Mouse (Mus musculus) ES-E14 (cell line): ENCODE results near the gene Ankle1. TPM values are rescaled to one million over a fixed set of nuclear protein-coding genes. Genes with fewer than 3 reads are reported as not detected.

Source experiments
- DNase-seq: peaks from one replicate; pipeline ENCODE4 v3.0.0-alpha.2; 2013; ENCODE audit warnings: low read depth, low spot score
- H3K27ac ChIP-seq: 2 replicates; pipeline ENCODE4 v1.5.1; 2012; ENCODE audit warnings: low read depth, mild to moderate bottlenecking, low read length, moderate library complexity, mixed read lengths; ENCODE audit not compliant: poor library complexity, insufficient read depth, severe bottlenecking
- H3K36me3 ChIP-seq: 2 replicates; pipeline ENCODE4 v1.6.1; 2012; ENCODE audit warnings: mild to moderate bottlenecking, low read length, moderate library complexity, mixed read lengths; ENCODE audit not compliant: control insufficient read depth, poor library complexity, insufficient read depth, severe bottlenecking
- H3K4me1 ChIP-seq, 2 experiments: fragments of 150-350 bp in 1 of 2; sonication (generic) in 1 of 2; 2 replicates each; pipeline ENCODE4 v1.6.1; 2012; ENCODE audit warnings: low read length in 2 of 2, mild to moderate bottlenecking in 1 of 2, mixed read lengths in 1 of 2; ENCODE audit not compliant: control insufficient read depth in 2 of 2, insufficient read depth in 2 of 2, poor library complexity in 1 of 2
- H3K4me3 ChIP-seq, 2 experiments: fragments of 150-350 bp in 1 of 2; sonication (generic) in 1 of 2; 2 replicates each; pipeline ENCODE4 v1.5.1; 2012; ENCODE audit warnings: low read length in 2 of 2, low read depth in 1 of 2, mild to moderate bottlenecking in 1 of 2, mixed read lengths in 1 of 2; ENCODE audit not compliant: insufficient read depth in 1 of 2, poor library complexity in 1 of 2, severe bottlenecking in 1 of 2
- H3K9ac ChIP-seq: 2 replicates; pipeline ENCODE4 v1.6.1; 2012; ENCODE audit warnings: low read depth, mild to moderate bottlenecking, low read length, mixed read lengths; ENCODE audit not compliant: poor library complexity, insufficient read depth, severe bottlenecking
- H3K9me3 ChIP-seq: fragments of 150-350 bp; sonication (generic); 2 replicates; pipeline ENCODE4 v1.6.1; 2012; ENCODE audit warnings: low read depth, mild to moderate bottlenecking, low read length; ENCODE audit not compliant: control insufficient read depth, insufficient read depth
- CHD2 ChIP-seq: IDR thresholded peaks from 2 replicates; pipeline ENCODE4 v1.6.1; 2014; ENCODE audit warnings: mild to moderate bottlenecking, low read depth, low read length, inconsistent platforms
- HCFC1 ChIP-seq: IDR thresholded peaks from 2 replicates; pipeline ENCODE4 v1.6.1; 2012; ENCODE audit warnings: low read length, inconsistent platforms, borderline replicate concordance; ENCODE audit not compliant: insufficient read depth
- MAFK ChIP-seq: IDR thresholded peaks from 2 replicates; pipeline ENCODE4 v1.6.1; 2014; ENCODE audit warnings: mild to moderate bottlenecking, low read depth, low read length, inconsistent platforms; ENCODE audit not compliant: insufficient read depth
- ZC3H11A ChIP-seq: IDR thresholded peaks from 2 replicates; pipeline ENCODE4 v1.6.1; 2012; ENCODE audit warnings: low read depth, mild to moderate bottlenecking, inconsistent platforms, low read length, borderline replicate concordance
- ZNF384 ChIP-seq: IDR thresholded peaks from 2 replicates; pipeline ENCODE4 v1.6.1; 2012; ENCODE audit warnings: low read depth, low read length, inconsistent platforms
- in situ Hi-C, 2 experiments: fragments of 600-800 bp; cut with MboI; formaldehyde crosslinking; loops; one replicate each; pipeline ENCODE4 v1.15.1; 2025; ENCODE audit warnings: low sequenced_read_pairs in 2 of 2, inconsistent platforms in 1 of 2; ENCODE audit not compliant: unreplicated experiment in 2 of 2
- total RNA-seq: library from RNA; depleted of rRNA; stranded (reverse); fragments of 300-350 nt; gene quantifications from 2 replicates; pipeline ENCODE4 v1.2.3, GENCODE M21; 2012

Ankle1 gene
- total RNA-seq, 1 experiment, result 28.9 TPM

DNA sequence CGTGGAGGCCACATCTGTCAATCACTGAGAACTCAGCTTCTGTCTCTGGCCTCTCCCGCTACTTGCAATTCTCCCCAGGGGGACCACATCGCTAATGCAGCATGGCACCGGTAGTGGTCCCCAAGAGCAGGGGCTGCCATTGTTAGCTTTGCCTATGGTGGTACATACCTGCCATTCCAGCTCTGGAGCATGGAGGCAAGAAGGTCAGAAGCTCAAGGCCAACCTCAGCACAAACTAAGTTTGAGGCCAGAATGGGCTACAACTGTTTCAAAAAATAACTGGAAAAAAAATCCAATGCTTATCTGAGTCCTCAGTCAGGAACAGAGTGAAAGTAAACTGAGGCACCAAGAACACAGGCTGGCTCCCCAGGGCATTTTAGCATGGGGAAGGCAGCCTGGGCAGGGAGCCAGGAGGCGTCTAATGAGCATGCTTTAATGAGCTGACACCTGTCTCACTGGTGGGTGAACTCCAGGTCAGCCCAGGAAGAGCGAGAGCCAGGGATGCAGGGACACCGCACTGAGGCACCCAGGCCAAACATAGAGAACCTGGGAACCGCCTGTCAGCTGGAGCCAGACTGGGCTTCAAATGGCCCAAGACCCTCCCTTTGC lies 29.3 kb upstream of the Ankle1 start:
- peaks cover 3 to 30% of the 10 kb centered on the region in 2 experiments; a peak in 3 of 4 replicates for H3K4me1 ChIP-seq
- no peaks in the 10 kb centered on the region for H3K9me3 ChIP-seq
- H3K9ac ChIP-seq, result no peak overlapping the region
- peak overlapping the region; percentile 52 to 63; a peak in 2 of 4 replicates for H3K4me3 ChIP-seq
- DNase-seq, result no peak
- H3K36me3 ChIP-seq, result peaks cover 7% of the 10 kb centered on the region; the same call in 1 of the 2 replicates
- TF ChIP-seq HCFC1 (no peak), CHD2 (no peak), ZNF384 (no peak), ZC3H11A (no peak), MAFK (no peak)
- in situ Hi-C loops, result no loop called here
- H3K27ac ChIP-seq, result no peak overlapping the region

DNA sequence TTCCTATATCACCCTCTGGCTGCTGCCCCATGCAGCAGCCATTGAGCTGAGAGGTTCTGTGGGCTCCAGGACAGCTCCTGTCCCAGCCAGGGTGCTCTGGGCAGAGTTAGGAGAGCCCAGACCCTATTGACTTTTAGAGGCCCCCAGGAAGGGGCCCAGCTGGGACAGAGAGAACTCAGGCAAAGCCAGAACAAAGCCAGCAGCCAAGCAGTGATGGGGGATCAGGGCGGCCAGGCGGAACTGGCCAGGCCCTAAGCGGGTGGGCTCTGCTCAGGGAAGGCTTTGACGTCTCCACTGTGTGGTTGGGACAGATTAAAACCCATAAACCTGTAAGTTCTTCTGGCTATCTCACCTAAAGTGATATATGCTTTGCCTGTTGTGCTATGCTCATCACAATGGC lies 26.8 kb upstream of the Ankle1 start:
- H3K36me3 ChIP-seq, result peaks cover 7% of the 10 kb centered on the region; the same call in 1 of the 2 replicates
- in situ Hi-C loops, result no loop called here
- H3K4me3 ChIP-seq, result no peak overlapping the region
- no peak for TF ChIP-seq ZNF384
- TF ChIP-seq ZC3H11A, result no peak
- no peak for TF ChIP-seq CHD2
- TF ChIP-seq HCFC1, result no peak
- TF ChIP-seq MAFK, result no peak
- peaks cover 7 to 36% of the 10 kb centered on the region in 2 experiments for H3K4me1 ChIP-seq
- no peak overlapping the region for H3K9ac ChIP-seq
- no peaks in the 10 kb centered on the region for H3K9me3 ChIP-seq
- no peak overlapping the region for H3K27ac ChIP-seq
- no peak for DNase-seq

DNA sequence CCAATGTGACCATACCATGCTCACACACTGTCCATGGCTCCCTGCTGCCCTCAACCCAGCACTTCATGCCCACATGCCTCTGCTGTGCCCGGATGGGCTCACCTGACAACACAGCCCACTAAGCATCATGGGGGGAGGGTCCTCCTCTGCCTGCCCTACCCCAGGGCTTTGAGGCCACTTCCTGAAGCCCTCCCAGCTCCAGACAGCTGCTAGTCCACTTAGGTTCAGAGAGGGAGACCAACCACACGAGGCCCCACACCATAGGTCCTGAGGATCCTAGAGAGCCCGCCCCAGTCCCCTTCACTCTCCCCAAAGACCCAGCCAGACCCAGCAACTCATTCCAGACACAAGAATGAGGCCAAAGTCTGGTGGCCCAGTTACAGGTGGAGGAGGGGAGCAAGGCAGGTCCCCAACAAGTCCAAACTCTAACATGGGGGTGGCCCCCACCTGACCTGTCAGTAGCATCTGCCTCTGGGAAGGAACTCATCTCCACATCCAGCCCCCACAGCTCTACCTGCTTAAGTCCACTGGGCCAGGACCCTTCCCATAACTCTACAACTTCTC lies 26.2 kb upstream of the Ankle1 start:
- TF ChIP-seq ZC3H11A (no peak), HCFC1 (no peak), ZNF384 (no peak)
- H3K9ac ChIP-seq, result 0 out of 2 replicates have a peak overlapping the region, but pooled peaks have one; percentile 89
- H3K9me3 ChIP-seq, result no peaks in the 10 kb centered on the region
- peaks cover 3% of the 10 kb centered on the region; the same call in 1 of the 2 replicates for H3K36me3 ChIP-seq
- H3K4me1 ChIP-seq, result peaks cover 7 to 38% of the 10 kb centered on the region in 2 experiments
- DNase-seq, result no peak
- no peak overlapping the region for H3K27ac ChIP-seq
- in situ Hi-C loops, result no loop called here
- H3K4me3 ChIP-seq, result peak overlapping the region; percentile 70 to 91; a peak in 3 of 4 replicates

DNA sequence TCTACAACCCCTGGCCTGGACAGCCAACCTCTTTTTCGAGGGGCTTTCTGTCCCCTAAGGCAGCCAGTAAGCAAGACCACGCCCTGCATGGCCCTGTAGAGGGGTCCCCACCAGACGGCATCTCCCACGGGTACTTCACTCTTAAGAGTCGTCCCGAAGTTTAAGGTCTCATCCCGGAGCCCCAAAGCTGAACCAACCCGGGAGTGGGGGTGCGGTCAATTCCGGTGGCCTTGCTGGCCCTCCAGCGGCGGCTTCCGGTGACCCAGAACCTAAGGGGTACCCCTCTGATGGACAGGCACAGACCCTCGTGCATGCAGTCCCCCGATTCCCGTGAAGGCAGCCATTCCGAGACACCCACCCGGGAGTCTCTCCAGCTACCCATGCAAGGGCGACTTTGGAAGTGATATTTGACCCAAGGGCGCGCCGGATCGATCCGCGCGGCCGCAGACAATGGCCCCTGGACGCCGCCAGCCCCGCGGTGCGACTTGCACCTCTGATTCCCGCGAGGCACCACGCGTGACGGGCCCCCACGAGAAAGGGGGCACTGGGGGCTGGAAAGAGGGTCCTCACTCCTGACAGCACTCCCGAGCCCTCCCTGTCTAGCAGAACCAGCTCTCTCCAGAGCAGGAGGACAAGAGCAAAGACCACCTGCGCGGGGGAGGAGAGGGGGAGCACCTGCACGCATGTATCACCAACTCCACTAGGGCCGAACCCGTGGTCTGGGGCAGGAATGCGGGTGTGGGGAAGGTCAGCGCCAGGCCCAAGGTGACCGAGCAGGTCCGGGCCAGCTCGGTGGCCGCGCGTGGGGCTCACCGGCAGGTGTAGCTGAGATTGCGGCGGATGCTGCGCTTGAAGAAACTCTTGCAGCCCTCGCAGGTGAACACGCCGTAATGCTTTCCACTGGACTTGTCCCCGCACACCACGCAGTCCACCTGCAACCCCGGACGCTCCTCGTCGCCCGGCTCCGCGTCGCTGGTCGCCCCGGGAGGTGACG lies 25.3 kb upstream of the Ankle1 start:
- Histone ChIP-seq H3K27ac (peak overlapping the region; percentile 86; the same call in 1 of the 2 replicates), H3K4me1 (peaks cover 4 to 32% of the 10 kb centered on the region in 2 experiments), H3K9me3 (no peaks in the 10 kb centered on the region), H3K9ac (peak overlapping the region; percentile 89), H3K4me3 (peak overlapping the region; percentile 70 to 91), H3K36me3 (peaks cover 2% of the 10 kb centered on the region; the same call in 1 of the 2 replicates)
- in situ Hi-C loops, result no loop called here
- no peak for DNase-seq
- TF ChIP-seq ZC3H11A, result no peak
- TF ChIP-seq CHD2, result no peak
- TF ChIP-seq MAFK, result no peak
- TF ChIP-seq ZNF384, result no peak
- TF ChIP-seq HCFC1, result no peak
